Mouse (Mus musculus) monocyte, adult 2 months (primary cell): ENCODE results near the gene Il22.
"Not testable (repeated sequence)": the region's sequence is repeated elsewhere in the genome, so short reads cannot be mapped to it uniquely, and the experiment has no call there.

Experiments
- DNase-seq, 2 experiments: peaks; one replicate each; pipeline ENCODE4 v3.0.0; 2022; ENCODE audit warnings: low spot score in 2 of 2, low read depth in 1 of 2

Gene Il22

DNA sequence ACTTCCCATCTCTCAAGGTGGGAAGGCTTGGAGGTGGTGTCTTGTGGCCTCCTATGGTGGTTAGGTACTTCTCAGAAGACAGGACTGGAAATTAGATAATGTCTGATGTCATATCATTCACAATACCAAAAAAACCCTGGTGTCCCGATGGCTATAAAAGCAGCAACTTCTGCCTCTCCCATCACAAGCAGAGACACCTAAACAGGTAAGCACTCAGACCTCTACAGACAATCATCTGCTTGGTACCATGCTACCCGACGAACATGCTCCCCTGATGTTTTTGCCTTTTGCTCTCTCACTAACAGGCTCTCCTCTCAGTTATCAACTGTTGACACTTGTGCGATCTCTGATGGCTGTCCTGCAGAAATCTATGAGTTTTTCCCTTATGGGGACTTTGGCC lies at the start of gene Il22:
Il22 (plus strand) TSS at position 301 of the 400 bp plus-strand sequence.
- DNase-seq = no peak

DNA sequence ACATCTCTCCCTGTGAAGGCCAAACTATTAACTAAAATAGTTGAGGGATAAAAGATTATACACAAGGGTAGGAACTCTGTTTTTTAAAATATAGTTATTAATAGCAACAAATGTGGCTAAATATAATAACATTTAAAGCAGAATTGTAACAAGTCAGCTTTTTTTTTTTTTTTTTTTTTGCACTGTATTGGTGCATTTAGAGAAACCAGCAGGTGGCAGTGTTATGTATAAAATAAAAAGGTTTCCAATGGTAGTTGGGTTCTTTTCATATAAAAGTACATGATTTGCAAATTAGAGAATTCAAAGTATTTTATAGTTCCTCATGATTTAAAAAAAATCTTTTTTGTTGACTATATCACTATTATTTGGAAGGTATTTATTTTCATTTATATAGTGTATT lies 48.8 kb upstream of the Il22 start:
- no peak for DNase-seq

DNA sequence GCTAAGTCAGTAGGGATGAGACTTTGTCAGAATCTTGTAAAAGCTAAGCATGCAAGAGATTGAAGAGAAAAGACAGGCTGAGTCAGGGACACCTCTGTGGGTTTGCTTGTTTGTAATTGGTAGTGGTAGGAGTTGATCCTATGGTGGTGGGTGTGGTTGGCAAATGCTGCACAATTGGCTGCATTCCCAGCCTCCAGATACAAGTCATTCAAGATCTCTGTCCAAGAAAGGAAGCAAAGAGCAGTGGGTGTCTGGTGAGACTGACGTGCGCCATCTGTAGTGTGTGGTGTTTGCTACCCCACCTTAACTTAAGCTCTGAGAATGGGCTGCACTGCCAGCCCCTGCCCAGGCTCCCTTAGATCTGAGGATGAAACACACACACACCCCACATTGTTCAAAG lies 43.6 kb upstream of the Il22 start:
- no peak for DNase-seq

DNA sequence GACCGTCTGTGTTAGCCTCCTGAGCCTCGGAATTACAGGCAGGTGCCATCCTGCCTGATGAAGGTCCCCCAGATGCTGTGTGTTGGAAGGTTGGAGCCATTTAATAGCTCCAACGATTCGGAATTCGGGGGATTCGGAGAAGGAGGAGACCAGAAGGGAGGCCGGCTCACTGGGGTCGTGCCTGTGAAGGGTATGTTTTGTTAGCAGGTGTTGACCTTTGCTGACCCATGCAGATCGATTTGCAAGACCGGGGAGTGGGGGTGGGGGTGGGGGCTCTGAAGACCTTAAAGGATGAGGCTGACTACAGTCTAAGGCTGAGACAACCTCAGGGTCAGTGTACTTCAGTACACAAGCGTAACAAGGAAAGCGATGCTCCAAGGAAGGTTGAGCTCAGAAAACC lies 35.5 kb upstream of the Il22 start:
- DNase-seq = no peak

DNA sequence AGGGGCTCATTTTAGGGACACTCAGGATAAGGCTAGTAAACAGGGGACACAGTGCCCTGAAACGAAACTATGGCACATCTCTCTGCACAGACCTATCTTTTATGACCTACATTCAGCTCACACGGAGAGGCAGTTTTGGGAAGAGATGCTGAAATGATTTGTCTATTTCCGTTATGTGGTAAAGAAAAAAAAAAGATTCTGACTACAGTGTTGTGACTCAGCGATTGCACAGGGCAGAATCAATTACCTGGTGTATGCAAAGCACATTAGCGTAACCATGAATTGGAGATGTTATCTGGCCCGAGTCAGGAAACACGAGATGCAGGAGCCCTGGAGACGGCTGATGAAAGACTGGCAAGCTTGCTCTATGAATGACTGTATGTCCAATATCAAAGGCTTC lies 32.3 kb upstream of the Il22 start:
- no peak for DNase-seq

DNA sequence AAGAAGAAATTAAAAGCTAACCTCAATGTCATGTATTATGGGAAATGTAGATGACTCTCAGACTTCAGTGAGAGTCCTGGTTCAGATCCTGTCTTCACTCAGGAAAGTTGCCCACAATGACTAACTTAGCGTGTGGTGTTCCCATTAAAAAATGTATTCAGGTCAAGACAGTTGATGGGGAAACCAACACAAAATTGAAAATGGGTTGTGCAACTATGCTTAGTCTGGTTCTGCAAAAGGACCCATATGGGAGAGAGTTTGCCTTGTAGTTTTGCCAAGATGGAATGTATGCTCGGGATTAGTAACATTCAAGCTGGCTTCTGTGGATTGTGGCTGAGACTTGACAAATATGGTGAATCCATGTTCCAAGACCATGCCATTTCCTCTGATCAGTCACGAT lies 31.9 kb upstream of the Il22 start:
- DNase-seq = no peak

DNA sequence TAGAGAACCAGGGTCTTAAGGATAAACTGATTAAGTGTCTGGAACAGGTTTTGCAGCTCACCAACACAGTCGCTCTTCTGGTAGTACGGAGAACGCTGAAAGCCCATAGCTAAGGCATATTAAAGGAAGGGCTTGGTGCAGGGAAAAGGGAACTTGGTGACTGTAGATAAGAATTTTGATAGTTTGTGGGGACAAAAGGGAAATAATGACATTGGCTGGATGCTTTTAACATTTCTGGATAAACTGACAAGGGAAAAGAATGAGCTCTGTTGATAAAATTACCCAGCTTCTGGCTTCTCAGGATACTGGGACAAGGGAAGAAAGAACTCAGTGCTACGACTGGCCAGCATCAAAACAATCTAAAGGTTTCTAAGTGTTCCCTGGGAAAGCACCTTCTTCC lies 29.2 kb upstream of the Il22 start:
- DNase-seq = not testable (repeated sequence)

DNA sequence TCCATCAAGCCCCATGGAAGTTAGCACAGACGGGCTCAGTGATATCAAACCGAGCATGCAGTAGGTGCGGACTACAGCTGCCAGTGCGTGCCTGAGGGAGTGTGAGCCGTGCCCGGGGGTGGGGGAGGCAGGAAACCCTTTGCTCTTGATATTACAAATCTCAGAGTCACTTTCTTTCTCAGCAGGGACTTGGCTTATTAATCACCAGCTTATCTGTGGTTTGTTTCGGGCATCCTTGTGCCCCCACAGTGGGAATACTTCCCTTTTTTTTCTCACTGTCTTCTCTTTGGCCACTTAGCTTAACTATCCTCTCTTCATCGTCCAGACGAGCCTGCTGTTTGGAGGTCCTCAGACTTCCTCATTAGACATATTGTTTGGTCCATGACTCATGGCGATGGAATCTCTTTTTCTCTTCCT lies 26.0 kb upstream of the Il22 start:
- DNase-seq = no peak

- no peak for DNase-seq
These were observed 25.5 kb upstream of the Il22 start for GRCm38 (mm10) chr10:118179265-118179664.

- DNase-seq = not testable (repeated sequence)
These were observed 9.6 kb upstream of the Il22 start for GRCm38 (mm10) chr10:118195150-118195549.

- not testable (repeated sequence) for DNase-seq
These were observed 11.1 kb downstream of the Il22 start for GRCm38 (mm10) chr10:118215719-118216393.

DNA sequence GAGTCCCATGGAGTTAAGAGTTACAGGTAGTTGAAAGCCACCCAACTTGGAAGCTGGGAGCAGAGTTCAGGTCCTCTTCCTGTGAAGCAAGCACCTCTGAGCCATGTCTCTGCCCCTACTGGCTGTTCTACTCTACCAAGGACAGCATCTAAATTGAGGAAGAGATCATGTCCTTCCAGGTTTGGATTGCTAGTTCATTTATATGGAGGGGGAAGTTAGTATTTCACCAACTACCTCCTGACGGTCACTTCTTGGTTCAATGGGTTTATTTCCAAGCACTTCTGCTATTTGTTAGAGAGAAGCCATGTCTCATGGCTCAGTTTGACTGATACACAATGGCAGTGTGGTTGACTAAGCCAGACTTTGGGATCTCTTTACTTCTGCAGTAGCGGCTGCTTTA lies 22.9 kb downstream of the Il22 start:
- not testable (repeated sequence) for DNase-seq

GRCm38 (mm10) chr10:118232607-118233006 lies 27.9 kb downstream of the Il22 start:
- not testable (repeated sequence) for DNase-seq

GRCm38 (mm10) chr10:118240680-118241079 lies 35.9 kb downstream of the Il22 start, which contains the start of gene Gm32717:
Gene Gm32717 (minus strand): TSS chr10:118240780.
- not testable (repeated sequence) for DNase-seq

GRCm38 (mm10) chr10:118249006-118249595 lies 44.4 kb downstream of the Il22 start:
- DNase-seq = not testable (repeated sequence)

DNA sequence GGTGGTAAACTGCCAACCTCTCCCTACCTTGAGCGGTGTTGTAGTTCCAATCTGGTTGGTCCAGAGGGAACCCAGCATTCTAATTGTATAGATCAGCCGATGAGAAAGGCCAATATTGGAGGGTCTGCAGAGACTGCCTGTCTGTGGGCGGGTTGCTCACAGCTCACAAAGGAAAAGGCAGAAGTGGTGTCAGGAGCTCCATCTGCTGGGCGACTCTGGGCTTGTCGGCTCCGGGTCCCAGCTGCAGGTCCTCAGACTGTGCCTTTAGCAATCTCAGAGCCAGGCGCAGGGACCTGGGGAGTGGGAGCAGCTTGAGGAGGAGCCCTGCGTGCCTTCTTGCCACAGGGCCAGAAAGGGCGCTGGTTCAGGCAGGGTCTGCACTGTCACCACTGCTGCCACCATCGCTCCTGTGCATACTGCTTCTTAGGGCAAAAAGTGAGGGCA lies 46.1 kb downstream of the Il22 start:
- no peak for DNase-seq

- DNase-seq = not testable (repeated sequence)
These were observed 53.6 kb downstream of the Il22 start, which contains the start of gene Gm32802 for GRCm38 (mm10) chr10:118258388-118258787. Gene Gm32802 (plus strand): TSS chr10:118258688.
